Mouse (Mus musculus) myocyte (in vitro differentiated cells): ENCODE measurements around the gene Cd3eap. TPM values are rescaled to one million over a fixed set of nuclear protein-coding genes. Genes with fewer than 3 reads are reported as not detected.

Experiments used
- H3K27me3 ChIP-seq: one replicate; pipeline ENCODE4 v1.6.1; 2011; ENCODE audit not compliant: control insufficient read depth, insufficient read depth, insufficient read length
- H3K36me3 ChIP-seq: one replicate; pipeline ENCODE4 v1.6.1; 2011; ENCODE audit not compliant: control insufficient read depth, insufficient read depth
- H3K4me2 ChIP-seq: one replicate; pipeline ENCODE4 v1.6.1; 2011; ENCODE audit warnings: low read depth, control low read depth
- H3K4me3 ChIP-seq: one replicate; pipeline ENCODE4 v1.5.1; 2011; ENCODE audit warnings: mild to moderate bottlenecking, control low read depth, moderate library complexity
- H3K79me2 ChIP-seq: one replicate; pipeline ENCODE4 v1.6.1; 2011; ENCODE audit not compliant: control insufficient read depth, insufficient read depth
- H3ac ChIP-seq: one replicate; pipeline ENCODE4 v1.6.1; 2011; ENCODE audit not compliant: control insufficient read depth, insufficient read length
- CEBPB ChIP-seq: IDR thresholded peaks from 2 replicates; pipeline ENCODE4 v1.6.1; 2011; ENCODE audit warnings: mild to moderate bottlenecking, moderate library complexity; ENCODE audit not compliant: poor library complexity, insufficient read depth, severe bottlenecking
- E2F4 ChIP-seq: IDR thresholded peaks from one replicate; pipeline ENCODE4 v1.6.1; 2011; ENCODE audit warnings: mild to moderate bottlenecking, control low read depth, moderate library complexity; ENCODE audit not compliant: insufficient read depth
- MAX ChIP-seq: IDR thresholded peaks from one replicate; pipeline ENCODE4 v1.6.1; 2011; ENCODE audit warnings: low read depth, mild to moderate bottlenecking, control low read depth
- MYOD1 ChIP-seq, 3 experiments: IDR thresholded peaks; one replicate each; pipeline ENCODE4 v1.6.1; 2011; ENCODE audit warnings: control low read depth in 2 of 3, low read depth in 2 of 3, mild to moderate bottlenecking in 2 of 3, moderate library complexity in 1 of 3; ENCODE audit not compliant: insufficient read length in 2 of 3, control insufficient read depth in 1 of 3
- MYOG ChIP-seq, 3 experiments: IDR thresholded peaks; one replicate each; pipeline ENCODE4 v1.6.1; 2011; ENCODE audit warnings: control low read depth in 2 of 3, low read depth in 2 of 3, mild to moderate bottlenecking in 2 of 3; ENCODE audit not compliant: insufficient read length in 2 of 3, control insufficient read depth in 1 of 3, insufficient read depth in 1 of 3
- POLR2A ChIP-seq: IDR thresholded peaks from one replicate; pipeline ENCODE4 v1.6.1; 2011; ENCODE audit warnings: low read depth, mild to moderate bottlenecking, control low read depth, moderate library complexity; ENCODE audit not compliant: insufficient read length
- POLR2AphosphoS2 ChIP-seq: IDR thresholded peaks from one replicate; pipeline ENCODE4 v1.6.1; 2011; ENCODE audit warnings: low read depth, control low read depth; ENCODE audit not compliant: insufficient read length
- REST ChIP-seq: IDR thresholded peaks from one replicate; pipeline ENCODE4 v1.6.1; 2011; ENCODE audit warnings: mild to moderate bottlenecking, control low read depth, moderate library complexity; ENCODE audit not compliant: insufficient read depth, insufficient read length
- SRF ChIP-seq: IDR thresholded peaks from one replicate; pipeline ENCODE4 v1.6.1; 2011; ENCODE audit warnings: low read depth; ENCODE audit not compliant: control insufficient read depth, insufficient read length
- TCF12 ChIP-seq: IDR thresholded peaks from one replicate; pipeline ENCODE4 v1.6.1; 2011; ENCODE audit warnings: mild to moderate bottlenecking, control low read depth; ENCODE audit not compliant: poor library complexity, insufficient read depth, severe bottlenecking
- TCF3 ChIP-seq: IDR thresholded peaks from one replicate; pipeline ENCODE4 v1.6.1; 2011; ENCODE audit warnings: low read depth, control low read depth; ENCODE audit not compliant: insufficient read length
- USF1 ChIP-seq: IDR thresholded peaks from one replicate; pipeline ENCODE4 v1.6.1; 2011; ENCODE audit warnings: low read depth, mild to moderate bottlenecking, control low read depth, moderate library complexity
- polyA plus RNA-seq: library from polyadenylated mRNA; unstranded; fragments of >200 nt; fragmentation: generic; extraction: Trizol; gene quantifications from one replicate; pipeline ENCODE4 v1.2.1, GENCODE M21; 2012; ENCODE audit warnings: missing spikeins

Gene Cd3eap
- polyA plus RNA-seq, 1 experiment = 13.7 TPM

- Histone ChIP-seq H3ac (no peak overlapping the region), H3K79me2 (no peaks in the 10 kb centered on the region), H3K4me3 (peak overlapping the region; percentile 26), H3K27me3 (no peaks in the 10 kb centered on the region), H3K36me3 (no peaks in the 10 kb centered on the region), H3K4me2 (peak overlapping the region; percentile 100)
- TF ChIP-seq USF1 (no peak), CEBPB (no peak), POLR2A (peak; percentile 31), MAX (no peak), MYOD1 (IDR thresholded peaks at IDR 0.05; ENCODE audit: control insufficient read depth in 1 of 3, insufficient read length in 2 of 3, low read depth in 2 of 3) (no peak)
These were observed 32.9 kb downstream of the Cd3eap start for GRCm38 (mm10) chr7:19326359-19326758.

- Histone ChIP-seq H3K4me3 (no peak overlapping the region), H3K4me2 (peak overlapping the region; percentile 38), H3K27me3 (no peaks in the 10 kb centered on the region), H3K36me3 (no peaks in the 10 kb centered on the region), H3ac (no peak overlapping the region), H3K79me2 (no peaks in the 10 kb centered on the region)
- TF ChIP-seq REST (no peak), MYOG (IDR thresholded peaks at IDR 0.05; ENCODE audit: control insufficient read depth in 1 of 3, insufficient read depth in 1 of 3, insufficient read length in 2 of 3, low read depth in 2 of 3) (no peak), MYOD1 (IDR thresholded peaks at IDR 0.05; ENCODE audit: control insufficient read depth in 1 of 3, insufficient read length in 2 of 3, low read depth in 2 of 3) (no peak), MAX (no peak), USF1 (no peak), POLR2AphosphoS2 (no peak), POLR2A (no peak), TCF3 (no peak), TCF12 (no peak), CEBPB (no peak)
These were observed 33.8 kb downstream of the Cd3eap start for GRCm38 (mm10) chr7:19325262-19326199.

- H3K79me2 ChIP-seq = no peaks in the 10 kb centered on the region
- no peaks in the 10 kb centered on the region for H3K36me3 ChIP-seq
- H3K27me3 ChIP-seq = no peaks in the 10 kb centered on the region
- TF ChIP-seq MAX (no peak), TCF3 (no peak), MYOD1 (IDR thresholded peaks at IDR 0.05; ENCODE audit: control insufficient read depth in 1 of 3, insufficient read length in 2 of 3, low read depth in 2 of 3) (no peak), SRF (no peak), MYOG (IDR thresholded peaks at IDR 0.05; ENCODE audit: control insufficient read depth in 1 of 3, insufficient read depth in 1 of 3, insufficient read length in 2 of 3, low read depth in 2 of 3) (no peak), E2F4 (no peak), CEBPB (no peak), USF1 (no peak), REST (no peak), TCF12 (no peak)
- no peak overlapping the region for H3K4me3 ChIP-seq
- no peak overlapping the region for H3K4me2 ChIP-seq
- no peak overlapping the region for H3ac ChIP-seq
These were observed 35.1 kb downstream of the Cd3eap start for GRCm38 (mm10) chr7:19324221-19324620.

DNA sequence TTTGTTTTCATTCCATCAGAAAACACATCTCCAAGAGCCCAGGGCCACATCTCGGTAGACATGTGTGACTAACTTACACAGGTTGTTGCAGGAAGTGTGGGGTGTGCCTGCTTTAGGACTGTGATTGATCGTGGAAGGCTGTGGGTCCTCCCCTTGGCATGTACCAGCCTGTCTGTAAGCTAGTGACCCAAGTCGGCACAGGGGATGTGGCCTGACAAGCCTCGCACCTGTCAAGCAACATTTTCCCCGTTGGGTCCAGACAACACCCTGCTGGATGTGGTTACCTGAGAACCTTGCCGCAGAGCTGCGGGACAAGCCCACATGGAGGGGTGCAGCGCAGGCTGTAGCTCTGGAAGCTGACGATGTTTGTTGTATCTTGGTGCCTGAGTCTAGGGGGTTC lies 36.8 kb downstream of the Cd3eap start:
- Histone ChIP-seq H3K27me3 (no peaks in the 10 kb centered on the region), H3K36me3 (no peaks in the 10 kb centered on the region), H3ac (no peak overlapping the region), H3K79me2 (no peaks in the 10 kb centered on the region), H3K4me2 (no peak overlapping the region), H3K4me3 (no peak overlapping the region)
- TF ChIP-seq TCF12 (no peak), E2F4 (no peak)

- no peak overlapping the region for H3K4me3 ChIP-seq
- H3K79me2 ChIP-seq = no peaks in the 10 kb centered on the region
- no peak overlapping the region for H3ac ChIP-seq
- no peaks in the 10 kb centered on the region for H3K36me3 ChIP-seq
- H3K27me3 ChIP-seq = no peaks in the 10 kb centered on the region
- H3K4me2 ChIP-seq = no peak overlapping the region
- TF ChIP-seq TCF3 (no peak), E2F4 (no peak), MAX (no peak), TCF12 (no peak), MYOD1 (IDR thresholded peaks at IDR 0.05; ENCODE audit: control insufficient read depth in 1 of 3, insufficient read length in 2 of 3, low read depth in 2 of 3) (no peak), MYOG (IDR thresholded peaks at IDR 0.05; ENCODE audit: control insufficient read depth in 1 of 3, insufficient read depth in 1 of 3, insufficient read length in 2 of 3, low read depth in 2 of 3) (no peak), CEBPB (no peak), POLR2AphosphoS2 (no peak), REST (no peak), SRF (no peak), POLR2A (no peak), USF1 (no peak)
These were observed 37.8 kb downstream of the Cd3eap start for GRCm38 (mm10) chr7:19321464-19321863.
